In the genomic region with DNA sequence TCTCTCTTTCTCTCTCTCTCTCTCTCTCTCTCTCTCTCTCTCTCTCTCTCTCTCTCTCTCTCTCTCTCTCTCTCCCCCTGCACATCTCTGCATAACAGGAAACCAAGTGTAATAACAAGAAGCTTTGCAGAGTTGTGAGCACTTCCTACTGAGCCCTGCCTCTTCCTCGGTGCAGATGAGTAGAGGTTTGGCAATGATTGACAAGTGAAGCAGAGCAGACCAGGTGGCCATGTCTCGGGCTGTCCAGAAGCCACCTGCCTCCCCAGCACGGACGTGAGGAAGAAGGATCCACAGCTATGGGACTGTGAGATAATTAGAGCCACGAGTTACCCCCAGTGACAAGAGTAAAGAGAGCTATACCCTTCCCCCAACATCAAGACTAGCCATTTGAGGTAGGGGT, we compare ENCODE assay signal across 13 mouse cellular contexts. TPM values are rescaled to one million over a fixed set of nuclear protein-coding genes. Genes with fewer than 3 reads are reported as not detected.
DNase-seq lines count a peak whose midpoint lies in the region; ATAC-seq and TF ChIP-seq lines count a peak whose summit lies in the region.
"Had no signal": no experiment of that assay in that cellular context is flagged by ENCODE, and none has a peak within 500 bp of the region (broad histone marks: within the 10 kb centered on the region; RNA-seq: fewer than 3 reads in every experiment).

No protein-coding gene starts in this region.

- TF ChIP-seq EP300 in lung, postnatal 0 days (IDR thresholded peaks at IDR 0.05), result no peak

- H3K4me2 ChIP-seq in lung, postnatal 0 days (replicated peaks; ENCODE audit: low read depth, low read length), result no peak overlapping the region
- H3K4me2 ChIP-seq: hindbrain, embryonic 15.5 days; midbrain, embryonic 15.5 days had no signal

- H3K27ac ChIP-seq in lung, postnatal 0 days (ENCODE audit: low read length), result no peak overlapping the region
- H3K27ac ChIP-seq: hindbrain, embryonic 15.5 days; midbrain, embryonic 15.5 days had no signal

- WGBS in lung, postnatal 0 days, result 44% methylated on average over 5 of the region's 5 CpGs

- no peak for ATAC-seq in lung, postnatal 0 days
- peak; percentile 62 for ATAC-seq in CD4-positive, CD25-positive, alpha-beta regulatory T cell, adult 4 months
- peak; percentile 29 for ATAC-seq in megakaryocyte, adult 5-6 weeks (ENCODE audit: poor library complexity, severe bottlenecking)
- ATAC-seq: midbrain, embryonic 15.5 days had no signal

- peak; percentile 44 for DNase-seq in lung, postnatal 25 days (ENCODE audit: low spot score)
- no peak for DNase-seq in lung, postnatal 0 days (ENCODE audit: low spot score)
- DNase-seq in thymus, postnatal 25 days, result peak; percentile 46
- DNase-seq in neural tube, embryonic 10.5 days (ENCODE audit: extremely low spot score, low spot score), result no peak
- no peak for DNase-seq in embryo, embryonic 9.5 days (ENCODE audit: extremely low spot score)
- DNase-seq in layer of hippocampus, adult 8-10 months (ENCODE audit: low spot score in 2 of 2), result no peak
- DNase-seq: adrenal gland, adult 2 months; cerebellum, postnatal 14 days; kidney, adult 8-10 months had no signal

- no peaks in the 10 kb centered on the region for H3K4me1 ChIP-seq in lung, postnatal 0 days (ENCODE audit: insufficient read depth, low read depth, low read length)
- H3K4me1 ChIP-seq: hindbrain, embryonic 15.5 days; midbrain, embryonic 15.5 days had no signal

- no peak for TF ChIP-seq CTCF in lung, postnatal 0 days (IDR thresholded peaks at IDR 0.05)

- H3K27me3 ChIP-seq in lung, postnatal 0 days (replicated peaks; ENCODE audit: insufficient read depth, low read length), result no peaks in the 10 kb centered on the region
- H3K27me3 ChIP-seq: hindbrain, embryonic 15.5 days; midbrain, embryonic 15.5 days had no signal

- no peaks in the 10 kb centered on the region for H3K36me3 ChIP-seq in lung, postnatal 0 days (ENCODE audit: insufficient read depth, low read length)
- H3K36me3 ChIP-seq: hindbrain, embryonic 15.5 days; midbrain, embryonic 15.5 days had no signal

- no peak overlapping the region for H3K4me3 ChIP-seq in lung, postnatal 0 days (ENCODE audit: low read depth, low read length)
- H3K4me3 ChIP-seq: hindbrain, embryonic 15.5 days; midbrain, embryonic 15.5 days had no signal

- H3K9me3 ChIP-seq in lung, postnatal 0 days (ENCODE audit: low read length), result no peaks in the 10 kb centered on the region
- H3K9me3 ChIP-seq: hindbrain, embryonic 15.5 days; midbrain, embryonic 15.5 days had no signal

- H3K9ac ChIP-seq in lung, postnatal 0 days (replicated peaks; ENCODE audit: low read depth), result no peak overlapping the region
- H3K9ac ChIP-seq: hindbrain, embryonic 15.5 days; midbrain, embryonic 15.5 days had no signal

RNA-seq across cellular contexts. Expression of gene Arhgap25, which starts 29.1 kb away (rescaled TPM):
- polyA plus RNA-seq in lung, postnatal 0 days (2015; fragmentation: Nextera tagmentation; extraction: Ambion mirVana), result 9.9 and 10.2 TPM in 2 replicates
- polyA plus RNA-seq in CD4-positive, CD25-positive, alpha-beta regulatory T cell, adult 4 months (2017; shearing (Covaris generic)), result 100 to 1,000 TPM; 109 to 197 TPM
- 27.9 and 35.5 TPM in 2 replicates for total RNA-seq in megakaryocyte, adult 5-6 weeks (2015)
- total RNA-seq in megakaryocyte, adult 5-6 weeks (2017), result 74.4 TPM in 2 replicates
- 1 to 10 TPM; 2.9 to 8.9 (median 5.9) TPM for total RNA-seq in layer of hippocampus, adult 8-10 months (2022)

Comparison
In these comparisons a context has a peak if more than half of its experiments do, and no peak if none do; other contexts are left out.
1. DNase-seq: peak in lung, postnatal 25 days (single experiment) and thymus, postnatal 25 days (single experiment); none in lung, postnatal 0 days (single experiment), neural tube, embryonic 10.5 days (single experiment), embryo, embryonic 9.5 days (single experiment) and layer of hippocampus, adult 8-10 months (0 of 2).